Mouse (Mus musculus) heart, embryonic 15.5 days (tissue): ENCODE measurements around the gene Hadhb. TPM values are rescaled to one million over a fixed set of nuclear protein-coding genes. Genes with fewer than 3 reads are reported as not detected.

Experiments
- microRNA counts: library from miRNA; unstranded; fragments of <30 nt; microRNA quantifications from one replicate; lab custom pipeline; 2016
- microRNA-seq: library from miRNA; unstranded; fragments of <30 nt; microRNA quantifications from one replicate; pipeline ENCODE4, GENCODE M21; 2016
- polyA plus RNA-seq: library from polyadenylated mRNA; unstranded; fragments of >200 nt; fragmentation: Nextera tagmentation; extraction: Ambion mirVana; gene quantifications from 2 replicates; pipeline ENCODE4 v1.2.1, GENCODE M21; 2015

Gene Hadhb
- polyA plus RNA-seq, 1 experiment from 2014 or later: 426 TPM

MicroRNAs within 50 kb of the gene (microRNA counts, 519-probe panel; counts per million panel counts)
- 1,805 counts per million, percentile 14 among the panel's probes with 10 or more counts for microRNA mmu-miR-1960 (lab: Ali Mortazavi, UCI)

Small RNA genes within 50 kb of the gene (microRNA-seq; reads per million reads assigned to microRNA genes)
- 1.3 reads per million for gene Mir1960

Other genes with a start within 250 kb of the Hadhb start
- gene Il6, start 142.1 kb upstream of the Hadhb start, polyA plus RNA-seq: 0.13 and 0.33 TPM in 2 replicates
- 84.8 and 113 TPM in 2 replicates for gene Tyms, start 81.6 kb upstream of the Hadhb start, polyA plus RNA-seq
- gene Garem2, start 50.1 kb upstream of the Hadhb start, polyA plus RNA-seq: 0.18 and 0.25 TPM in 2 replicates
- gene 3110082J24Rik, start 49.2 kb upstream of the Hadhb start, polyA plus RNA-seq: not detected in 2 replicates
- gene Hadha, start 86 bp upstream of the Hadhb start, polyA plus RNA-seq: 261 and 298 TPM in 2 replicates
- 0.25 and 0.46 TPM in 2 replicates for gene Adgrf3, start 50.5 kb downstream of the Hadhb start, polyA plus RNA-seq
- gene Selenoi, start 77.3 kb downstream of the Hadhb start, polyA plus RNA-seq: 13.3 and 13.9 TPM in 2 replicates
- gene Drc1, start 126.1 kb downstream of the Hadhb start, polyA plus RNA-seq: 0.84 and 2.7 TPM in 2 replicates